Mouse (Mus musculus): ENCODE measurements at regions not wholly inside any gene's neighbourhood (a gene's known extent, or its start where the extent isn't known, plus 50 kb on each side); places are given as distances from the start of the nearest gene placed in this dataset.

- no peak for ATAC-seq (ENCODE audit: extremely low read depth, insufficient number of reproducible peaks, low FRiP score, poor library complexity, severe bottlenecking)
- H3K4me1 ChIP-seq (ENCODE audit: insufficient read depth, low read depth, low read length) = no peaks in the 10 kb centered on the region
- H3K4me3 ChIP-seq (ENCODE audit: low read depth, low read length) = no peak overlapping the region
- no peaks in the 10 kb centered on the region for H3K9me3 ChIP-seq (replicated peaks)
- no peaks in the 10 kb centered on the region for H3K36me3 ChIP-seq (replicated peaks)
- TF ChIP-seq POLR2AphosphoS5 (IDR thresholded peaks at IDR 0.05; ENCODE audit: insufficient replicate concordance, low read depth, low read length) = no peak
- TF ChIP-seq TAL1 (conservative IDR thresholded peaks at IDR 0.05; ENCODE audit: low read depth, low read length) = no peak
- no peak for DNase-seq (ENCODE audit: low spot score)
- no peaks in the 10 kb centered on the region for H3K27me3 ChIP-seq (ENCODE audit: insufficient read depth, low read length)
These were observed 98.9 kb upstream of the Tbc1d5 start for GRCm38 (mm10) chr17:51278094-51278493.

GRCm38 (mm10) chr17:51277161-51277560, 98.0 kb upstream of the Tbc1d5 start:
- H3K27me3 ChIP-seq (ENCODE audit: insufficient read depth, low read length) = no peaks in the 10 kb centered on the region
- TF ChIP-seq CTCF (IDR thresholded peaks at IDR 0.05; ENCODE audit: low read depth, low read length) = no peak
- no peak for TF ChIP-seq GATA2 (IDR thresholded peaks at IDR 0.05; ENCODE audit: borderline replicate concordance, low read depth, low read length)
- no peak for TF ChIP-seq POLR2AphosphoS5 (IDR thresholded peaks at IDR 0.05; ENCODE audit: insufficient replicate concordance, low read depth, low read length)
- no peak for TF ChIP-seq TAL1 (conservative IDR thresholded peaks at IDR 0.05; ENCODE audit: low read depth, low read length)
- TF ChIP-seq GATA1 (IDR thresholded peaks at IDR 0.05; ENCODE audit: borderline replicate concordance, low read length) = no peak
- H3K4me1 ChIP-seq (ENCODE audit: insufficient read depth, low read depth, low read length) = no peaks in the 10 kb centered on the region
- no peaks in the 10 kb centered on the region for H3K9me3 ChIP-seq (replicated peaks)
- ATAC-seq (ENCODE audit: extremely low read depth, insufficient number of reproducible peaks, low FRiP score, poor library complexity, severe bottlenecking) (no peak), DNase-seq (ENCODE audit: low spot score) (no peak)
- no peaks in the 10 kb centered on the region for H3K36me3 ChIP-seq (replicated peaks)
- no peak overlapping the region for H3K4me3 ChIP-seq (ENCODE audit: low read depth, low read length)

DNA sequence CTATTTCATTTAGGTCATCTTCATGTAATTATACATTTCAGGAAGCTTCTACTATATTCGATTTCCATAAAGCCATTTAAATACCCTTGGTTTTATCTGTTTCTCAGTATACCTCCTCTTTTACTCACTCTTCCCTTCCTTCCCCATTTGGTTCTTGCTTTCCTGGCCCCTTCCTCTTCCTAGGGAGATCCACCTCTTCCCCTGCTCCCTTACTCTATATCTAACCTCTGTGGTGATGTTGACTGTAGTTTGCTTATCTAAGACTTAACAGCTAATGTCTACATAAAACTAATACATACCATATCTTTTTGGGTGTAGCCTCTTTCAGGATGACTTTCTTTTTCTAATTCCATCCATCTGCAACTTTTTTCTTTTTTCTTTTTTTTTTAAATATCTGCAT, 92.9 kb upstream of the Tbc1d5 start:
- ATAC-seq (ENCODE audit: extremely low read depth, insufficient number of reproducible peaks, low FRiP score, poor library complexity, severe bottlenecking) = no peak
- no peaks in the 10 kb centered on the region for H3K36me3 ChIP-seq (replicated peaks)
- no peak overlapping the region for H3K4me3 ChIP-seq (ENCODE audit: low read depth, low read length)
- H3K27me3 ChIP-seq (ENCODE audit: insufficient read depth, low read length) = no peaks in the 10 kb centered on the region
- H3K9me3 ChIP-seq (replicated peaks) = no peaks in the 10 kb centered on the region
- no peak for DNase-seq (ENCODE audit: low spot score)
- no peak for TF ChIP-seq TAL1 (conservative IDR thresholded peaks at IDR 0.05; ENCODE audit: low read depth, low read length)
- no peak for TF ChIP-seq GATA2 (IDR thresholded peaks at IDR 0.05; ENCODE audit: borderline replicate concordance, low read depth, low read length)
- no peak for TF ChIP-seq POLR2AphosphoS5 (IDR thresholded peaks at IDR 0.05; ENCODE audit: insufficient replicate concordance, low read depth, low read length)
- TF ChIP-seq GATA1 (IDR thresholded peaks at IDR 0.05; ENCODE audit: borderline replicate concordance, low read length) = no peak
- TF ChIP-seq CTCF (IDR thresholded peaks at IDR 0.05; ENCODE audit: low read depth, low read length) = no peak
- no peaks in the 10 kb centered on the region for H3K4me1 ChIP-seq (ENCODE audit: insufficient read depth, low read depth, low read length)

DNA sequence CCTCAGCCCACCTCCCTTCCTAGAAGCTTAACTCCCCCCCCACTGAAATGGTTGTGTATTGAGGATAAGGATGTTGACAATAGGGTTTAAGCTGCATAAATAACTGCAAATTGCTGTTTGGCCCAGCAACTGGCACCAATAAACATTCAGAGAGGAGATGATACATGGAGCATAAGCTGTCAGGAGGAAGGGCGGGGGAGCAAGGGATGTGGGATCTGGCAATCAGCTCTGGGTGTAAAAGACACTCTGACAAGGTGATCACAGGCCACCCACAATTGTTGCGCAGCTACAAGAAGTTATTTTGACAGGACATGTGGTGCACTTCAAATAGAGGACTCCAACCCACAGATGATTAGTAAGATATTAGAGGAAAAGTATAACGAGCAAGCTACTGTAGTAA, 83.8 kb upstream of the Tbc1d5 start:
- Histone ChIP-seq H3K4me1 (ENCODE audit: insufficient read depth, low read depth, low read length) (no peaks in the 10 kb centered on the region), H3K36me3 (replicated peaks) (no peaks in the 10 kb centered on the region), H3K4me3 (ENCODE audit: low read depth, low read length) (no peak overlapping the region), H3K27me3 (ENCODE audit: insufficient read depth, low read length) (no peaks in the 10 kb centered on the region), H3K9me3 (replicated peaks) (no peaks in the 10 kb centered on the region)
- TF ChIP-seq GATA2 (IDR thresholded peaks at IDR 0.05; ENCODE audit: borderline replicate concordance, low read depth, low read length) (no peak), CTCF (IDR thresholded peaks at IDR 0.05; ENCODE audit: low read depth, low read length) (no peak), POLR2AphosphoS5 (IDR thresholded peaks at IDR 0.05; ENCODE audit: insufficient replicate concordance, low read depth, low read length) (no peak), TAL1 (conservative IDR thresholded peaks at IDR 0.05; ENCODE audit: low read depth, low read length) (no peak), GATA1 (IDR thresholded peaks at IDR 0.05; ENCODE audit: borderline replicate concordance, low read length) (no peak)
- DNase-seq (ENCODE audit: low spot score) (no peak), ATAC-seq (ENCODE audit: extremely low read depth, insufficient number of reproducible peaks, low FRiP score, poor library complexity, severe bottlenecking) (no peak)

GRCm38 (mm10) chr17:51262404-51262803, 83.3 kb upstream of the Tbc1d5 start:
- no peak overlapping the region for H3K4me3 ChIP-seq (ENCODE audit: low read depth, low read length)
- H3K27me3 ChIP-seq (ENCODE audit: insufficient read depth, low read length) = no peaks in the 10 kb centered on the region
- DNase-seq (ENCODE audit: low spot score) (no peak), ATAC-seq (ENCODE audit: extremely low read depth, insufficient number of reproducible peaks, low FRiP score, poor library complexity, severe bottlenecking) (no peak)
- H3K36me3 ChIP-seq (replicated peaks) = no peaks in the 10 kb centered on the region
- no peak for TF ChIP-seq GATA1 (IDR thresholded peaks at IDR 0.05; ENCODE audit: borderline replicate concordance, low read length)
- no peak for TF ChIP-seq CTCF (IDR thresholded peaks at IDR 0.05; ENCODE audit: low read depth, low read length)
- TF ChIP-seq TAL1 (conservative IDR thresholded peaks at IDR 0.05; ENCODE audit: low read depth, low read length) = no peak
- TF ChIP-seq GATA2 (IDR thresholded peaks at IDR 0.05; ENCODE audit: borderline replicate concordance, low read depth, low read length) = no peak
- TF ChIP-seq POLR2AphosphoS5 (IDR thresholded peaks at IDR 0.05; ENCODE audit: insufficient replicate concordance, low read depth, low read length) = no peak
- H3K4me1 ChIP-seq (ENCODE audit: insufficient read depth, low read depth, low read length) = no peaks in the 10 kb centered on the region
- no peaks in the 10 kb centered on the region for H3K9me3 ChIP-seq (replicated peaks)

DNA sequence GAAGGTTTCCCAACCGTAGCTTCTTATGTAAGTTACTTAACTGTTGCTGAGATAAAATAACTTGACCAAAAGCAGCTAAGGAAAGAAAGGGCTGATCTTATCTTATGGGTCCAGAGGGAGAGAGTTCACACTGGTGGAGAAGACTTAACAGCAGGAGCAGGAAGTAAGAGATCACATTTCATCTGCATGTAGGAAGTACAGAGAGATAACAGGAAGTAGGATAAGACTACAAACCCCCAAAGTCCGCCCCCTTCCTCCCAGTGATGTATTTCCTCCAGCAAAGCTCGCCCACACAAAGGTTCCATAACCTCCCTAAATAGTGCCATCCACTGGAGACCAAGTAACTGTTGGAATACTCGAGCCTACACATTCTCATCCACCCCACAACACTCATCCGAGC, 79.2 kb upstream of the Tbc1d5 start:
- ATAC-seq (ENCODE audit: extremely low read depth, insufficient number of reproducible peaks, low FRiP score, poor library complexity, severe bottlenecking) (peak; percentile 80), DNase-seq (ENCODE audit: low spot score) (no peak)
- H3K4me1 ChIP-seq (ENCODE audit: insufficient read depth, low read depth, low read length) = no peaks in the 10 kb centered on the region
- H3K9me3 ChIP-seq (replicated peaks) = no peaks in the 10 kb centered on the region
- no peaks in the 10 kb centered on the region for H3K27me3 ChIP-seq (ENCODE audit: insufficient read depth, low read length)
- no peak overlapping the region for H3K4me3 ChIP-seq (ENCODE audit: low read depth, low read length)
- TF ChIP-seq POLR2AphosphoS5 (IDR thresholded peaks at IDR 0.05; ENCODE audit: insufficient replicate concordance, low read depth, low read length) (no peak), TAL1 (conservative IDR thresholded peaks at IDR 0.05; ENCODE audit: low read depth, low read length) (no peak), CTCF (IDR thresholded peaks at IDR 0.05; ENCODE audit: low read depth, low read length) (no peak), GATA2 (IDR thresholded peaks at IDR 0.05; ENCODE audit: borderline replicate concordance, low read depth, low read length) (no peak), GATA1 (IDR thresholded peaks at IDR 0.05; ENCODE audit: borderline replicate concordance, low read length) (no peak)
- H3K36me3 ChIP-seq (replicated peaks) = no peaks in the 10 kb centered on the region

DNA sequence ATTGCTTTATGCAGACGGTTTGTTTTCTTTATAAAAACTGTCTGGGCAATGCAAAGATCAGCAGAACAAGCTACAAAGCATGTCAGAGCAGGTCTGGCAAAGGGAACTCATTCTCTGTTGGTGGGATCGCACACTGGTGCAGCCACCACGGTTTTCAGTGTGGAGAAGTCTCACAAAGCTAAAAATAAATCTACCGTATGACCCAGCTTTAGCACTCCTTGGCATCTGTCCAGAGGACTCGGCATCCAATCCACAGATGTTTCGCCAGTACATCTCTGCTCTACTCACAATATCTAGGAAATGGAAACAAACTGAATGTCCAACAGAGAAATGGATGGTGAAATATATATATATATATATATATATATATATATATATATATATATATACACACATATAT, 69.4 kb upstream of the Tbc1d5 start:
- Histone ChIP-seq H3K9me3 (replicated peaks) (no peaks in the 10 kb centered on the region), H3K4me3 (ENCODE audit: low read depth, low read length) (no peak overlapping the region), H3K27me3 (ENCODE audit: insufficient read depth, low read length) (no peaks in the 10 kb centered on the region), H3K4me1 (ENCODE audit: insufficient read depth, low read depth, low read length) (no peaks in the 10 kb centered on the region), H3K36me3 (replicated peaks) (no peaks in the 10 kb centered on the region)
- ATAC-seq (ENCODE audit: extremely low read depth, insufficient number of reproducible peaks, low FRiP score, poor library complexity, severe bottlenecking) (no peak), DNase-seq (ENCODE audit: low spot score) (no peak)
- TF ChIP-seq GATA1 (IDR thresholded peaks at IDR 0.05; ENCODE audit: borderline replicate concordance, low read length) = no peak
- no peak for TF ChIP-seq GATA2 (IDR thresholded peaks at IDR 0.05; ENCODE audit: borderline replicate concordance, low read depth, low read length)
- no peak for TF ChIP-seq POLR2AphosphoS5 (IDR thresholded peaks at IDR 0.05; ENCODE audit: insufficient replicate concordance, low read depth, low read length)
- TF ChIP-seq CTCF (IDR thresholded peaks at IDR 0.05; ENCODE audit: low read depth, low read length) = no peak
- TF ChIP-seq TAL1 (conservative IDR thresholded peaks at IDR 0.05; ENCODE audit: low read depth, low read length) = no peak
